Mouse (Mus musculus): ENCODE data around the gene Trim2. TPM values are rescaled to one million over a fixed set of nuclear protein-coding genes. Genes with fewer than 3 reads are reported as not detected.

Trim2 gene
- polyA plus RNA-seq, 1 experiment from 2014 or later: 25.5 TPM

DNA sequence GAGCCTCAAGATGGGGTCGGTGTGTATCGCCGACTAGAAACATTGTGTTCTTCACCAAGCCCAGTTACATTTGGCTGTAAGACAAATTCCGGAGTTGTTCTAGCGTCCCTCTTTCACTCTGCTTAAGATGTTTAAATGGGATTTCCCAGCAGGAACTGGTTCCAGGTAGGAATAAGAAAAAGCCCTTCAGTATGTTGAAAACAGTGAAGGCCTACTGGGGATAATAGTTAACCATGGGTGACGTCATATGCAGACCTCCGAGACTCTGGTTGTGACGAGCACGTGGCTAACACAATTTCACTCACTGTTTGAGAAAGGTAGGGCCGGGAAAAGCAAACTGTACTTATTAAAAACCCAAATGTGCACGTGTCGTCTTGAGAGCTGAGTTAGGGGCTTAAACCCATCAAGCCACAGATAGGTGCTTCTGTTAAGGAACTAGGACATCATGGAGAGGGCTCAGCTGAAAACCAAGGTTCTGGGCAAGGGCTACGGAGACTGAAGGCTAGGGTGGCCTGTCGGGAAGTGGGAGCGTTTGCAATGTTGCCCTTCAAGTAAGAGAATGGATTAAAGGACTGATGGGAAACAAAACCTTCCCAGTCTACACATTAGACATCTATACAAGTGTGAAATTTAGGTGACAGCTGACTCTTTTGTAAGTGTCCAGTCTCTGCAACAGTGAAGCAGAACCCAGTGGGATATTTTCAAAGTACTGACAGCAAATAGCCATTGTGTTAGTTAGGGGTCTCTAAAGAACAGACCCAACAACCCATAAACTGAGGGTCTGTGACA lies 761 bp downstream of the Trim2 start:
- H3K9me3 ChIP-seq (ENCODE audit: low read length): no peaks in the 10 kb centered on the region
- peak overlapping the region; percentile 65; the same call in 1 of the 2 replicates for H3K4me2 ChIP-seq (replicated peaks; ENCODE audit: low read depth, low read length)
- no peak overlapping the region for H3K9ac ChIP-seq (replicated peaks; ENCODE audit: low read length)
- 54% methylated on average over 15 of the region's 15 CpGs for WGBS
- no peak for ATAC-seq (ENCODE audit: low FRiP score, low TSS enrichment)
- no peak overlapping the region for H3K27ac ChIP-seq (ENCODE audit: low read length)
- H3K27me3 ChIP-seq (ENCODE audit: insufficient read depth, low read length): peaks cover 27% of the 10 kb centered on the region
- no peak overlapping the region for H3K4me3 ChIP-seq (ENCODE audit: low read length)
- no peaks in the 10 kb centered on the region for H3K36me3 ChIP-seq (ENCODE audit: insufficient read depth, low read length)
- peaks cover 15% of the 10 kb centered on the region for H3K4me1 ChIP-seq (ENCODE audit: insufficient read depth, low read length)

- Histone ChIP-seq H3K4me1 (ENCODE audit: insufficient read depth, low read length) (peaks cover 15% of the 10 kb centered on the region), H3K27ac (ENCODE audit: low read length) (no peak overlapping the region), H3K4me2 (replicated peaks; ENCODE audit: low read depth, low read length) (peak overlapping the region; percentile 65), H3K4me3 (ENCODE audit: low read length) (peak overlapping the region; percentile 46), H3K9me3 (ENCODE audit: low read length) (no peaks in the 10 kb centered on the region), H3K9ac (replicated peaks; ENCODE audit: low read length) (no peak overlapping the region), H3K27me3 (ENCODE audit: insufficient read depth, low read length) (peaks cover 27% of the 10 kb centered on the region), H3K36me3 (ENCODE audit: insufficient read depth, low read length) (no peaks in the 10 kb centered on the region)
- 3% methylated on average over 28 of the region's 28 CpGs for WGBS
- ATAC-seq (ENCODE audit: low FRiP score, low TSS enrichment): peak; percentile 89
These were observed 1.5 kb downstream of the Trim2 start for GRCm38 (mm10) chr3:84305010-84305692.

- peak overlapping the region; percentile 46 for H3K4me3 ChIP-seq (ENCODE audit: low read length)
- H3K9me3 ChIP-seq (ENCODE audit: low read length): no peaks in the 10 kb centered on the region
- H3K36me3 ChIP-seq (ENCODE audit: insufficient read depth, low read length): no peaks in the 10 kb centered on the region
- H3K9ac ChIP-seq (replicated peaks; ENCODE audit: low read length): peak overlapping the region; percentile 52
- peak overlapping the region; percentile 65 for H3K4me2 ChIP-seq (replicated peaks; ENCODE audit: low read depth, low read length)
- WGBS: under 1% methylated on average over 32 of the region's 32 CpGs
- peaks cover 27% of the 10 kb centered on the region for H3K27me3 ChIP-seq (ENCODE audit: insufficient read depth, low read length)
- peak; percentile 80 for ATAC-seq (ENCODE audit: low FRiP score, low TSS enrichment)
- peaks cover 15% of the 10 kb centered on the region for H3K4me1 ChIP-seq (ENCODE audit: insufficient read depth, low read length)
- no peak overlapping the region for H3K27ac ChIP-seq (ENCODE audit: low read length)
These were observed 2.2 kb downstream of the Trim2 start for GRCm38 (mm10) chr3:84304339-84305009.

DNA sequence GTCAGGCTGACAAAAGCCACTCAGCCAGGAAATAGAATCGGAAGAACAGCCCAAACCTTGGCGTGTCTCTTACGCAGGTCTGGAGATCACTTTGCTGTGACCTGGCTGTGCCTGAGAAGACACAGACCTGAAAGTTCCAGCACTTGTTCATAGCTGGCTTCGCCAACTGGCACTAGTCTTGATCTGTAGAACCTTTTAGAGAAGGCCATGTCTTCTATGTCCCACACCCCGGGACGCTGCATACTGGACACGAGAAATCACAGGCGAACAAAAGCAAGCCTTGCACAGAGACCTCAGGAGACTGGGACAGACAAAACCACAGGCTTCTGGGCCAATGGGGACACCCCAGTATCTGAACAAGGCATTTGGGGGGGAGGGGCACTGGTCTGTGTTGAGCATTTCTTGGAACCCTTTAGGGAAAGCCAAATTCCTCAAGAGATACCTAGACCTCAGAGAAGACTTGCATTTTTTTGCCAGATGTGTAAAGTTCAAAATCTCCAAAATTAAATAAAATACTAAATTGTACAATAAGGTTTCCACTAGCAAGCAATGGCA lies 3.2 kb downstream of the Trim2 start:
- H3K9me3 ChIP-seq (ENCODE audit: low read length): no peaks in the 10 kb centered on the region
- H3K4me3 ChIP-seq (ENCODE audit: low read length): no peak overlapping the region
- peaks cover 15% of the 10 kb centered on the region for H3K4me1 ChIP-seq (ENCODE audit: insufficient read depth, low read length)
- H3K27me3 ChIP-seq (ENCODE audit: insufficient read depth, low read length): peaks cover 27% of the 10 kb centered on the region
- H3K4me2 ChIP-seq (replicated peaks; ENCODE audit: low read depth, low read length): 0 out of 2 replicates have a peak overlapping the region, but pooled peaks have one; percentile 65
- no peak for ATAC-seq (ENCODE audit: low FRiP score, low TSS enrichment)
- H3K36me3 ChIP-seq (ENCODE audit: insufficient read depth, low read length): no peaks in the 10 kb centered on the region
- no peak overlapping the region for H3K27ac ChIP-seq (ENCODE audit: low read length)
- 76% methylated on average over 8 of the region's 8 CpGs for WGBS
- no peak overlapping the region for H3K9ac ChIP-seq (replicated peaks; ENCODE audit: low read length)

GRCm38 (mm10) chr3:84302273-84302672 lies 4.4 kb downstream of the Trim2 start:
- H3K4me1 ChIP-seq (ENCODE audit: insufficient read depth, low read length): peaks cover 15% of the 10 kb centered on the region
- no peak overlapping the region for H3K27ac ChIP-seq (ENCODE audit: low read length)
- no peaks in the 10 kb centered on the region for H3K9me3 ChIP-seq (ENCODE audit: low read length)
- ATAC-seq (ENCODE audit: low FRiP score, low TSS enrichment): peak; percentile 37; the same call in 1 of the 2 replicates
- no peak overlapping the region for H3K9ac ChIP-seq (replicated peaks; ENCODE audit: low read length)
- WGBS: 16% methylated on average over 4 of the region's 4 CpGs
- no peak overlapping the region for H3K4me2 ChIP-seq (replicated peaks; ENCODE audit: low read depth, low read length)
- H3K36me3 ChIP-seq (ENCODE audit: insufficient read depth, low read length): no peaks in the 10 kb centered on the region
- no peak overlapping the region for H3K4me3 ChIP-seq (ENCODE audit: low read length)
- peaks cover 27% of the 10 kb centered on the region for H3K27me3 ChIP-seq (ENCODE audit: insufficient read depth, low read length)

- Histone ChIP-seq H3K4me3 (ENCODE audit: low read length) (no peak overlapping the region), H3K27ac (ENCODE audit: low read length) (no peak overlapping the region), H3K4me1 (ENCODE audit: insufficient read depth, low read length) (peaks cover 15% of the 10 kb centered on the region), H3K36me3 (ENCODE audit: insufficient read depth, low read length) (no peaks in the 10 kb centered on the region), H3K9me3 (ENCODE audit: low read length) (no peaks in the 10 kb centered on the region), H3K4me2 (replicated peaks; ENCODE audit: low read depth, low read length) (no peak overlapping the region), H3K9ac (replicated peaks; ENCODE audit: low read length) (no peak overlapping the region), H3K27me3 (ENCODE audit: insufficient read depth, low read length) (peaks cover 27% of the 10 kb centered on the region)
- no peak for ATAC-seq (ENCODE audit: low FRiP score, low TSS enrichment)
- WGBS: 81% methylated on average over 4 of the region's 4 CpGs
These were observed 5.0 kb downstream of the Trim2 start for GRCm38 (mm10) chr3:84301674-84302073.

DNA sequence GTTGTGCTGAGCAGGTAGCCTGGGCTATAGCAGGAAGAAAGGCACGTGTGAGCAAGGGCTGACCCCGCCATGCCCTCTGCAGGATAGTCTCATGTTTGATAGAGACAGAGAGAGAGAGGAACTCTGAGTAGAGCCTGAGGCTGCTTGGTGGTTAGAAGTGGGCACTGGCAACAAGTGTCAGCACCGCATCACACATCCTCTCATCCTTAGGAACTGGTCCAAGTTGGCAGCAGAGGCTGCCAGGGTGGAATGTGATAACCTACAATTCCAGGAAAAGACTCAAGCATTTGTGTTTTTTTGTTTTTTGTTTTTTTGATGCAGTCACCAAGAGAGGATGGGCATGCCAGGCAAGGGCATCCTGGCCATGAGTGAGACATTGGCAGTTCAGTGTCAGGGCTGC lies 8.5 kb downstream of the Trim2 start:
- ATAC-seq (ENCODE audit: low FRiP score, low TSS enrichment): no peak
- peaks cover under 1% of the 10 kb centered on the region; the same call in 1 of the 2 replicates for H3K27me3 ChIP-seq (ENCODE audit: insufficient read depth, low read length)
- no peak overlapping the region for H3K4me3 ChIP-seq (ENCODE audit: low read length)
- H3K4me1 ChIP-seq (ENCODE audit: insufficient read depth, low read length): 0 out of 2 replicates have a peak, but pooled peaks cover 4% of the 10 kb centered on the region
- no peaks in the 10 kb centered on the region for H3K36me3 ChIP-seq (ENCODE audit: insufficient read depth, low read length)
- H3K9ac ChIP-seq (replicated peaks; ENCODE audit: low read length): no peak overlapping the region
- no peak overlapping the region for H3K27ac ChIP-seq (ENCODE audit: low read length)
- no peak overlapping the region for H3K4me2 ChIP-seq (replicated peaks; ENCODE audit: low read depth, low read length)
- WGBS: 56% methylated on average over 3 of the region's 3 CpGs
- H3K9me3 ChIP-seq (ENCODE audit: low read length): no peaks in the 10 kb centered on the region

DNA sequence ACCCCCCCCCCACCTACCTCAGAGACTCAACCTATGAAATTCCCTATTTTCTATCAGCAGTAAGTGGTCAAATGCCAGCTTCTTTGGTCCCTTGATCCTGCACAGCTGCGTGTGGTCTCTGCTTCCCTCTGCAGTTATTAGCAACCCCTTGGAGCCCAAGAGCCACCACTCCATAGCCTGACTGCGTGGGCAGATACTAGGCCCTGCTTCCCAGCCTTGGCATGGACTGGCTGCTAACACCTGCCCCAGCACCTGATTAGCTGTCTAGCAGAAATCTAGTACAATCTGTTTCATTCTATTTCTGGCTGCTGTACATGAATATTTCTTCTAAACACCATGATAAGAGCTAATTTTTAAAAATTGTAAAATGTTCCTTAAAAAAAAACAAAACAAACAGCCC lies 10.0 kb downstream of the Trim2 start:
- no peak overlapping the region for H3K4me2 ChIP-seq (replicated peaks; ENCODE audit: low read depth, low read length)
- H3K9ac ChIP-seq (replicated peaks; ENCODE audit: low read length): no peak overlapping the region
- 54% methylated on average over 2 of the region's 2 CpGs for WGBS
- H3K27ac ChIP-seq (ENCODE audit: low read length): no peak overlapping the region
- H3K4me1 ChIP-seq (ENCODE audit: insufficient read depth, low read length): 0 out of 2 replicates have a peak, but pooled peaks cover 4% of the 10 kb centered on the region
- ATAC-seq (ENCODE audit: low FRiP score, low TSS enrichment): no peak
- H3K4me3 ChIP-seq (ENCODE audit: low read length): no peak overlapping the region
- no peaks in the 10 kb centered on the region for H3K36me3 ChIP-seq (ENCODE audit: insufficient read depth, low read length)
- no peaks in the 10 kb centered on the region for H3K27me3 ChIP-seq (ENCODE audit: insufficient read depth, low read length)
- H3K9me3 ChIP-seq (ENCODE audit: low read length): no peaks in the 10 kb centered on the region

GRCm38 (mm10) chr3:84294734-84295133 lies 11.9 kb downstream of the Trim2 start:
- WGBS: 62% methylated on average over 9 of the region's 9 CpGs
- ATAC-seq (ENCODE audit: low FRiP score, low TSS enrichment): peak; percentile 78; the same call in 1 of the 2 replicates
- Histone ChIP-seq H3K27ac (ENCODE audit: low read length) (peak overlapping the region; percentile 56), H3K9me3 (ENCODE audit: low read length) (no peaks in the 10 kb centered on the region), H3K4me2 (replicated peaks; ENCODE audit: low read depth, low read length) (0 out of 2 replicates have a peak overlapping the region, but pooled peaks have one; percentile 0), H3K27me3 (ENCODE audit: insufficient read depth, low read length) (no peaks in the 10 kb centered on the region), H3K4me1 (ENCODE audit: insufficient read depth, low read length) (0 out of 2 replicates have a peak, but pooled peaks cover 4% of the 10 kb centered on the region), H3K4me3 (ENCODE audit: low read length) (no peak overlapping the region), H3K36me3 (ENCODE audit: insufficient read depth, low read length) (no peaks in the 10 kb centered on the region), H3K9ac (replicated peaks; ENCODE audit: low read length) (no peak overlapping the region)
